Mouse (Mus musculus) MEL (cell line): ENCODE data around the gene Caskin1.

Experiments used
- EP300 ChIP-seq, 2 experiments: IDR thresholded peaks; 2 replicates each; pipeline ENCODE4 v1.6.1; 2011; ENCODE audit warnings: improper control_type of control experiment in 2 of 2, low read length in 2 of 2, low read depth in 1 of 2, mild to moderate bottlenecking in 1 of 2
- JUND ChIP-seq: IDR thresholded peaks from 2 replicates; pipeline ENCODE4 v1.6.1; 2011; ENCODE audit warnings: low read depth, mild to moderate bottlenecking, improper control_type of control experiment, low read length
- MEF2A ChIP-seq: IDR thresholded peaks from 2 replicates; pipeline ENCODE4 v1.6.1; 2014; ENCODE audit warnings: low read depth, mild to moderate bottlenecking, inconsistent platforms, low read length, improper control_type of control experiment; ENCODE audit not compliant: poor library complexity, insufficient replicate concordance, severe bottlenecking; ENCODE audit errors: extremely low read depth
- NELFE ChIP-seq: IDR thresholded peaks from 2 replicates; pipeline ENCODE4 v1.6.1; 2011; ENCODE audit warnings: low read depth, low read length, improper control_type of control experiment
- POLR2A ChIP-seq, 2 experiments: IDR thresholded peaks; 2 replicates each; pipeline ENCODE4 v1.6.1; 2011 to 2012; ENCODE audit warnings: low read length in 2 of 2, mild to moderate bottlenecking in 2 of 2, control low read depth in 1 of 2, improper control_type of control experiment in 1 of 2, low read depth in 1 of 2, moderate library complexity in 1 of 2; ENCODE audit not compliant: control insufficient read depth in 1 of 2, insufficient read depth in 1 of 2, poor library complexity in 1 of 2

GRCm38 (mm10) chr17:24469910-24470602 is 18.3 kb upstream of the Caskin1 start, which contains the start of the genes E4f1 and Pgp:
- TF ChIP-seq NELFE (peak; percentile 68), MEF2A (no peak), POLR2A (IDR thresholded peaks at IDR 0.05; ENCODE audit: control insufficient read depth in 1 of 2, insufficient read depth in 1 of 2, low read depth in 1 of 2, low read length in 2 of 2, poor library complexity in 1 of 2) (peak; percentile 88), EP300 (IDR thresholded peaks at IDR 0.05; ENCODE audit: low read depth in 1 of 2, low read length in 2 of 2) (no peak), JUND (no peak)
